Mouse (Mus musculus) B cell, adult (primary cell): ENCODE results near the gene Shkbp1. TPM values are rescaled to one million over a fixed set of nuclear protein-coding genes. Genes with fewer than 3 reads are reported as not detected.

Source experiments
- total RNA-seq: library from RNA; stranded (reverse); gene quantifications from 4 replicates; pipeline ENCODE4 v1.2.4, GENCODE M21; 2023; ENCODE audit not compliant: inconsistent age

Gene Shkbp1
- 87.2 to 119 TPM (median 99.9 TPM) in 4 replicates for total RNA-seq

DNA sequence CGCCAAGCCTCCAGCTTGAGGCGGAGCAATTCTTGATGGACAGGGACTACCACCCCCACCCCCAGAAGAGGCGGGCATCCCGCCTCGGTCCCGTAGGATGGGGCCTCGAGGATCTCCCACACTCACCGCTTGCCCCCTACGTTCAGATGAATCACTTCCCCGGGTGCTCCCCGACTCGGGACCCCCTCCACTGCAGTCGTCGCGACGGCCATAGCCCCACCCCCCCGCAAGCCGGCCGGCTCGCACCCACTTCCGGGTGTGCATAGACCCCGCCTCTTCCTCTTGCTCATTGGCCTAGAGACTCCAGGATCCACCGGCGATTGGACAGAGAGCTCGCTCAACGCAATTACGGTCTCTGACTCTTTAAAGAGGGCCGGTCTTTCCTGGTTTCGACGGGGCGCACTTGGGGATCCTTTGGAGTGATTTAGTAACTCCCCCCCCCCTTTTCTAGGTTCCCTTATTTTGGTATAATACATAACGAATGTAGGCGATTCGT is at the start of gene Shkbp1:
TSS of gene Shkbp1 (minus strand) at position 275 of the 496 bp plus-strand sequence.

DNA sequence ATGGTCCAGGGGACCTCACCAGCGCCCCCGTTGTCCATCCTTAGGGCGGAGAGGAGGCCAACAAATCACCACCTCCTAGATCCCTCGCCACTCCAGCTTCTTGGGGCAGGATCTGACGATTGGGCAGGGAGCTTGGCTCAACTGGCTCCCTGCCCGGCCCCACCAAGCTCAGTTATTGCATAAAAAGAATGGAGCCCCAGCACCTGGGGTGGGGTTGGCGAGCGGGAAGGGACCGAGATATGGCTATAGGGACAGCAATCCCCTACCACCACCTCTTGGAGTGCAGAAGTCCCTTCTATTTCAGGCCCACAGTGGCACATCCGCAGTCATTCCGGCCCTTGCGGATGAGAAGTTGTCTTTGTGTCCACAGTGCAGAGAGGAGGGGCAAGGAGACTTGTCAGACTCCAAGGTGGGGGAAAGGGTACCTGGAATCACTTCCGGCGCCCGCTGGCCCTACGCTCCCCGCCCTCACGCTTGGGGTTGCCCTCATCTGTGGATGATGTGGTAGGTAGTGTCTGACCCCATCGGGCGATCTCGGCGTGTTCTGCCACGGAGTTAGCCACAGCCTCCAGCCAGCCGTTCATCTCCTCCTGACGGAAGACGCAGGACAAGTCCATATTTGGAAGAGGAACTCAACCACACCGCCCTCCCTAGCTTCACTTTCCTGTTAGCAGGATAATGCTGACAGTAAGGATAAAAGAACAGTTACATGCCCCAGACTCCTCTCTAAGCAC is 1.2 kb upstream of the Shkbp1 start, which contains the start of gene Gm20479:
TSS of gene Gm20479 (minus strand) at position 559 of the 734 bp plus-strand sequence.

DNA sequence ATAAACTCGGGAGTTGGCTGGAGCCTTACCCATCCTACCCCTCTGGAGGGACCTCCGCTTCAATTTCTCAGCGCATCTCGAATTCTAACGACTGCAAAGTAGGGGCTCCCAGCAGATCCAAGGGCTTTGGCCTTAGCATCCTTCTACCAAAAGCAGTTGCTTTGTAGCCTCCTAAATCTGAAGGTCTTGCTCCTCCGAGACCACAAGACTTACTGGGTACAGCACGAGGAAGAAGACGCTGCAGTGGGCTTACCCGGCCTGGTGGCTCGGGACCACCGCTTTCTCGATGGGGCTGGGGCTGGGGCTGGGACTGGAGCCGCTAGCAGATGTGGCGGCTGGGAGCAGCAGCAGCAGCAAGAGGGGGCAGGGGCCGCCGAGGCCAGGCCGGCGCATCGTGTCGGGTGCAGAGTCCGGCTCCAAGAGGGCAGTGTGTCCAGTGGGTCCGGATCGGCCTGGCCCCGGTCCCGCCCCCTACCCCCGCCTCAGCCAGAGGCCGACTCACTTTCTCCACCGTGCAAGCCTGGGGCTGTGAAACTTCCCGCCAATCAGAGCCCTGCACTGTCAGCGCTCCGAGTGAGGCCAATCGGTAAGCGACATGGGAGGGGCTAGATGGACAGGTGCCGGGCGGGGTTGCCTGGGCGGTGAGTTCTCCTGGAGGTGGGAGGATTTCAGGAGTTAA is 18.5 kb downstream of the Shkbp1 start, which contains the start of gene Ltbp4:
TSS of gene Ltbp4 (minus strand) at position 518 of the 679 bp plus-strand sequence.

Other genes starting within 250 kb of the Shkbp1 start
- not detected in 4 replicates for gene Cyp2f2, start 236.1 kb downstream of the Shkbp1 start, total RNA-seq
- gene Cyp2t4, start 202.3 kb downstream of the Shkbp1 start, total RNA-seq = not detected in 4 replicates
- 226 to 254 TPM (median 243 TPM) in 4 replicates for gene Egln2, start 189.2 kb downstream of the Shkbp1 start, total RNA-seq
- 167 to 187 TPM (median 176 TPM) in 4 replicates for gene Rab4b, start 177.1 kb downstream of the Shkbp1 start, total RNA-seq
- not detected in 4 replicates for gene Gm21983, start 174.9 kb downstream of the Shkbp1 start, total RNA-seq
- gene Mia, start 174.9 kb downstream of the Shkbp1 start, total RNA-seq = 0.57 to 1.5 TPM (median 0.90 TPM) in 3 of 4 replicates, not detected in the other
- gene BC024978, start 160.2 kb downstream of the Shkbp1 start, total RNA-seq = 15.0 to 18.0 TPM (median 16.3 TPM) in 4 replicates
- gene Snrpa, start 159.7 kb downstream of the Shkbp1 start, total RNA-seq = 98.7 to 129 TPM (median 118 TPM) in 4 replicates
- gene Itpkc, start 127.4 kb downstream of the Shkbp1 start, total RNA-seq = 16.9 to 22.1 TPM (median 20.3 TPM) in 4 replicates
- 25.8 to 31.0 TPM (median 27.4 TPM) in 4 replicates for gene Coq8b, start 123.0 kb downstream of the Shkbp1 start, total RNA-seq
- gene Numbl, start 97.6 kb downstream of the Shkbp1 start, total RNA-seq = 1.4 to 3.2 TPM (median 1.6 TPM) in 4 replicates
- gene Ltbp4, start 18.3 kb downstream of the Shkbp1 start, total RNA-seq = 0.87 to 0.97 TPM (median 0.93 TPM) in 4 replicates
- not detected in 4 replicates for gene Gm20479, start 1.4 kb upstream of the Shkbp1 start, total RNA-seq
- gene Sptbn4, start 91.7 kb upstream of the Shkbp1 start, total RNA-seq = 0.16 to 0.55 TPM (median 0.27 TPM) in 3 of 4 replicates, not detected in the other
- gene Blvrb, start 92.0 kb upstream of the Shkbp1 start, total RNA-seq = 75.0 to 85.2 TPM (median 79.0 TPM) in 4 replicates
- gene Sertad3, start 117.7 kb upstream of the Shkbp1 start, total RNA-seq = 14.7 to 18.5 TPM (median 17.4 TPM) in 4 replicates
- gene Sertad1, start 130.9 kb upstream of the Shkbp1 start, total RNA-seq = 31.6 to 37.1 TPM (median 34.2 TPM) in 4 replicates
- 0.19 to 0.54 TPM (median 0.30 TPM) in 4 replicates for gene Prx, start 143.3 kb upstream of the Shkbp1 start, total RNA-seq
- gene Hipk4, start 167.2 kb upstream of the Shkbp1 start, total RNA-seq = not detected in 4 replicates
- 68.5 to 87.0 TPM (median 74.4 TPM) in 4 replicates for gene Pld3, start 197.2 kb upstream of the Shkbp1 start, total RNA-seq
- gene 2310022A10Rik, start 197.2 kb upstream of the Shkbp1 start, total RNA-seq = 20.9 to 32.4 TPM (median 26.2 TPM) in 4 replicates
- gene Akt2, start 235.5 kb upstream of the Shkbp1 start, total RNA-seq = 99.7 to 109 TPM (median 105 TPM) in 4 replicates